Mouse (Mus musculus) testis, adult 2 months (tissue): ENCODE results near the gene Gtf2h4.

Experiments used
- CTCF ChIP-seq: fragments of 200-500 bp; IDR thresholded peaks from 2 replicates; pipeline ENCODE4 v1.5.1; 2012; ENCODE audit warnings: low read depth, mild to moderate bottlenecking, inconsistent platforms, low read length, moderate library complexity; ENCODE audit not compliant: control insufficient read depth, insufficient read depth, insufficient replicate concordance
- POLR2A ChIP-seq: fragments of 200-500 bp; IDR thresholded peaks from 2 replicates; pipeline ENCODE4 v1.6.1; 2012; ENCODE audit warnings: low read depth, mild to moderate bottlenecking, inconsistent platforms, low read length, moderate library complexity; ENCODE audit not compliant: control insufficient read depth

- TF ChIP-seq POLR2A (no peak), CTCF (no peak)
Observed at GRCm38 (mm10) chr17:35680591-35680990, 7.1 kb upstream of the Gtf2h4 start.
